Mouse (Mus musculus) myocyte (in vitro differentiated cells): ENCODE measurements at regions not wholly inside any gene's neighbourhood (a gene's known extent, or its start where the extent isn't known, plus 50 kb on each side); places are given as distances from the start of the nearest gene placed in this dataset.

Source experiments
- H3K27me3 ChIP-seq: one replicate; pipeline ENCODE4 v1.6.1; 2011; ENCODE audit not compliant: control insufficient read depth, insufficient read depth, insufficient read length
- H3K36me3 ChIP-seq: one replicate; pipeline ENCODE4 v1.6.1; 2011; ENCODE audit not compliant: control insufficient read depth, insufficient read depth
- H3K4me2 ChIP-seq: one replicate; pipeline ENCODE4 v1.6.1; 2011; ENCODE audit warnings: low read depth, control low read depth
- H3K4me3 ChIP-seq: one replicate; pipeline ENCODE4 v1.5.1; 2011; ENCODE audit warnings: mild to moderate bottlenecking, control low read depth, moderate library complexity
- H3K79me2 ChIP-seq: one replicate; pipeline ENCODE4 v1.6.1; 2011; ENCODE audit not compliant: control insufficient read depth, insufficient read depth
- H3ac ChIP-seq: one replicate; pipeline ENCODE4 v1.6.1; 2011; ENCODE audit not compliant: control insufficient read depth, insufficient read length
- CEBPB ChIP-seq: IDR thresholded peaks from 2 replicates; pipeline ENCODE4 v1.6.1; 2011; ENCODE audit warnings: mild to moderate bottlenecking, moderate library complexity; ENCODE audit not compliant: poor library complexity, insufficient read depth, severe bottlenecking
- MYOD1 ChIP-seq, 3 experiments: IDR thresholded peaks; one replicate each; pipeline ENCODE4 v1.6.1; 2011; ENCODE audit warnings: control low read depth in 2 of 3, low read depth in 2 of 3, mild to moderate bottlenecking in 2 of 3, moderate library complexity in 1 of 3; ENCODE audit not compliant: insufficient read length in 2 of 3, control insufficient read depth in 1 of 3
- SRF ChIP-seq: IDR thresholded peaks from one replicate; pipeline ENCODE4 v1.6.1; 2011; ENCODE audit warnings: low read depth; ENCODE audit not compliant: control insufficient read depth, insufficient read length
- TCF12 ChIP-seq: IDR thresholded peaks from one replicate; pipeline ENCODE4 v1.6.1; 2011; ENCODE audit warnings: mild to moderate bottlenecking, control low read depth; ENCODE audit not compliant: poor library complexity, insufficient read depth, severe bottlenecking
- USF1 ChIP-seq: IDR thresholded peaks from one replicate; pipeline ENCODE4 v1.6.1; 2011; ENCODE audit warnings: low read depth, mild to moderate bottlenecking, control low read depth, moderate library complexity

- Histone ChIP-seq H3K4me2 (no peak overlapping the region), H3ac (no peak overlapping the region), H3K4me3 (no peak overlapping the region), H3K36me3 (no peaks in the 10 kb centered on the region), H3K27me3 (no peaks in the 10 kb centered on the region), H3K79me2 (no peaks in the 10 kb centered on the region)
- TF ChIP-seq CEBPB: no peak
- no peak for TF ChIP-seq MYOD1 (IDR thresholded peaks at IDR 0.05; ENCODE audit: control insufficient read depth in 1 of 3, insufficient read length in 2 of 3, low read depth in 2 of 3)
- TF ChIP-seq TCF12: no peak
- TF ChIP-seq SRF: no peak
- no peak for TF ChIP-seq USF1
Observed at GRCm38 (mm10) chr13:69445611-69446010, 87.9 kb upstream of the Nsun2 start.
